Mouse (Mus musculus) CH12.LX (cell line): ENCODE data around the gene Msi2.

Experiments
- CTCF ChIP-seq, 2 experiments: IDR thresholded peaks in 1 of 2; conservative IDR thresholded peaks in 1 of 2; 2 replicates each; pipeline ENCODE4 v1.5.1; 2011 to 2012; ENCODE audit warnings: low read depth in 2 of 2, low read length in 2 of 2, improper control_type of control experiment in 1 of 2, inconsistent platforms in 1 of 2, mild to moderate bottlenecking in 1 of 2, moderate library complexity in 1 of 2
- MAX ChIP-seq: IDR thresholded peaks from 2 replicates; pipeline ENCODE4 v1.6.1; 2011; ENCODE audit warnings: low read length, improper control_type of control experiment
- MXI1 ChIP-seq: IDR thresholded peaks from 2 replicates; pipeline ENCODE4 v1.6.1; 2011; ENCODE audit warnings: mild to moderate bottlenecking, low read depth, low read length, improper control_type of control experiment
- POLR2A ChIP-seq: IDR thresholded peaks from 2 replicates; pipeline ENCODE4 v1.6.1; 2011; ENCODE audit warnings: low read depth, mild to moderate bottlenecking, improper control_type of control experiment, low read length
- RCOR1 ChIP-seq: conservative IDR thresholded peaks from 2 replicates; pipeline ENCODE4 v1.6.1; 2012; ENCODE audit warnings: low read depth, mild to moderate bottlenecking, inconsistent platforms, low read length, improper control_type of control experiment
- SIN3A ChIP-seq: IDR thresholded peaks from 2 replicates; pipeline ENCODE4 v1.6.1; 2012; ENCODE audit warnings: low read length, improper control_type of control experiment, inconsistent platforms
- TBP ChIP-seq: conservative IDR thresholded peaks from 2 replicates; pipeline ENCODE4 v1.6.1; 2011; ENCODE audit warnings: low read depth, low read length, improper control_type of control experiment
- TCF12 ChIP-seq: IDR thresholded peaks from 2 replicates; pipeline ENCODE4 v1.6.1; 2014; ENCODE audit warnings: low read depth, mild to moderate bottlenecking, inconsistent platforms, low read length, improper control_type of control experiment
- UBTF ChIP-seq: IDR thresholded peaks from 2 replicates; pipeline ENCODE4 v1.6.1; 2012; ENCODE audit warnings: low read depth, mild to moderate bottlenecking, inconsistent platforms, low read length, improper control_type of control experiment, moderate library complexity
- USF1 ChIP-seq: IDR thresholded peaks from 2 replicates; pipeline ENCODE4 v1.6.1; 2014; ENCODE audit warnings: low read depth, mild to moderate bottlenecking, inconsistent platforms, low read length, improper control_type of control experiment
- ZC3H11A ChIP-seq: IDR thresholded peaks from 2 replicates; pipeline ENCODE4 v1.6.1; 2012; ENCODE audit warnings: low read depth, mild to moderate bottlenecking, inconsistent platforms, low read length, improper control_type of control experiment
- ZMIZ1 ChIP-seq: IDR thresholded peaks from 2 replicates; pipeline ENCODE4 v1.6.1; 2012; ENCODE audit warnings: low read depth, mild to moderate bottlenecking, inconsistent platforms, low read length, improper control_type of control experiment

GRCm38 (mm10) chr11:88559365-88559970 is 158.8 kb downstream of the Msi2 start:
- peak; percentile 77; the same call in 1 of the 2 replicates for TF ChIP-seq RCOR1
- no peak for TF ChIP-seq USF1
- TF ChIP-seq ZC3H11A: peak; percentile 84
- peak; percentile 98 for TF ChIP-seq MAX
- 0 out of 2 replicates have a peak, but pooled peaks have one; percentile 5 for TF ChIP-seq TBP
- peak; percentile 95 for TF ChIP-seq MXI1
- TF ChIP-seq CTCF (conservative IDR thresholded peaks at IDR 0.05 in 1 of 2, IDR thresholded peaks at IDR 0.05 in 1 of 2; ENCODE audit: low read depth in 2 of 2, low read length in 2 of 2): peak in 1 of 2 experiments; percentile 90; a peak in 2 of 4 replicates
- TF ChIP-seq ZMIZ1: no peak; the same call in 1 of the 2 replicates
- peak; percentile 96 for TF ChIP-seq SIN3A
- TF ChIP-seq TCF12: peak; percentile 63
- TF ChIP-seq UBTF: no peak
- TF ChIP-seq POLR2A: no peak
